Mouse (Mus musculus) heart, embryonic 10.5 days (tissue): Measurements from ENCODE around the gene Fscn2. TPM values are rescaled to one million over a fixed set of nuclear protein-coding genes. Genes with fewer than 3 reads are reported as not detected.
A peak's percentile ranks its signal among the peaks of the same experiment; 100 is the strongest.
"Not testable (repeated sequence)": the region's sequence is repeated elsewhere in the genome, so short reads cannot be mapped to it uniquely, and the experiment has no call there.

Experiments used
- DNase-seq: peaks from one replicate; pipeline ENCODE4 v3.0.0-alpha.2; 2017; ENCODE audit warnings: low spot score
- H3K27ac ChIP-seq: fragments of 300-500 bp; sonication (generic); 2 replicates; pipeline ENCODE4 v1.5.1; 2016; ENCODE audit warnings: mild to moderate bottlenecking
- H3K27me3 ChIP-seq: fragments of 300-500 bp; sonication (generic); 2 replicates; pipeline ENCODE4 v1.6.1; 2016; ENCODE audit warnings: mild to moderate bottlenecking; ENCODE audit not compliant: poor library complexity, insufficient read depth, severe bottlenecking
- H3K36me3 ChIP-seq: fragments of 300-500 bp; sonication (generic); 2 replicates; pipeline ENCODE4 v1.6.1; 2016; ENCODE audit warnings: mild to moderate bottlenecking, moderate library complexity
- H3K4me1 ChIP-seq: fragments of 300-500 bp; sonication (generic); 2 replicates; pipeline ENCODE4 v1.6.1; 2016; ENCODE audit warnings: mild to moderate bottlenecking
- H3K4me3 ChIP-seq: fragments of 300-500 bp; sonication (generic); 2 replicates; pipeline ENCODE4 v1.5.1; 2016; ENCODE audit warnings: mild to moderate bottlenecking, moderate library complexity
- H3K9me3 ChIP-seq: fragments of 300-500 bp; sonication (generic); 2 replicates; pipeline ENCODE4 v1.6.1; 2016; ENCODE audit warnings: mild to moderate bottlenecking, moderate library complexity
- WGBS: fragments of 180-500 bp; shearing (Covaris S2); methylation state at CpG from one replicate; pipeline ENCODE4 v1.1.7; 2016; 5-methylcytosine and 5-hydroxymethylcytosine counted together
- polyA plus RNA-seq: library from polyadenylated mRNA; unstranded; fragments of >200 nt; fragmentation: Nextera tagmentation; extraction: Ambion mirVana; gene quantifications from 2 replicates; pipeline ENCODE4 v1.2.1, GENCODE M21; 2016

Gene Fscn2
- polyA plus RNA-seq, 1 experiment from 2014 or later = 0.25 TPM

DNA sequence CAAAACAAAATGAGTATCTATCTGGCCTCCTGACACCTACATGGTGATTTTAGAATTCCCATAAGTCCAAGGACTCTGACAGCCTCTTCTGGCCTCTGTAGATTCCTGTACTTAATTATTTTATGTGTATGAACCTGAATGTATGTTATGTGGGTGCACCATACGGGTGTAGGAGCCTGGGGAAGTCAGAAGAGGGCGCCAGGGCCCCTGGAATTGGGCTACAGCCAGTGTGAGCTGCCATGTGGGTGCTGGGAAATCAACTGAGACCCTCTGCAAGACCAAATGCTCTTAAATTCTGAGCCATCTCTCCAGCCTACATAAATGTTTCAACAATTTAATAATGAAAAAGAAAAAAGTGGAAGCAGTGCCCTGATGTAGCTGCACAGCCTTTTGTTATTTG, 23.9 kb upstream of the Fscn2 start:
- Histone ChIP-seq H3K9me3 (no peaks in the 10 kb centered on the region), H3K36me3 (no peaks in the 10 kb centered on the region), H3K4me1 (no peaks in the 10 kb centered on the region), H3K27me3 (no peaks in the 10 kb centered on the region), H3K27ac (no peak overlapping the region), H3K4me3 (no peak overlapping the region)
- peak; percentile 46 for DNase-seq
- 44% methylated on average over 2 of the region's 2 CpGs for WGBS

DNA sequence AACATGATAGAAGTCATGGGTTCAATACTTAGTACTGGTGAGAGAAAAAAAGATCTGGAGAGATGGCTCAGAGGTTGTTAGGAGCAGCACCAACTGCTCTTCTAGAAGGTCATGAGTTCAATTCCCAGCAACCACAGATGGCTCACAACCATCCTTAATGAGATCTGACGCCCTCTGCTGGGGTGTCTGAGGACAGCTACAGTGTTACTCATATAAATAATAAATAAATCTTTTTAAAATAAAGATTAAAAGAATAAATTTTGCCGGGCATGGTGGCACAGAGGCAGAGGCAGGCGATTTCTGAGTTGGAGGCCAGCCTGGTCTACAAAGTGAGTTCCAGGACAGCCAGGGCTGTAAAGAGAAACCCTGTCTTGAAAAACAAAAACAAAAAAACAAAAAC, 22.5 kb upstream of the Fscn2 start:
- Histone ChIP-seq H3K4me1 (no peaks in the 10 kb centered on the region), H3K27ac (no peak overlapping the region), H3K9me3 (no peaks in the 10 kb centered on the region), H3K27me3 (no peaks in the 10 kb centered on the region), H3K36me3 (no peaks in the 10 kb centered on the region), H3K4me3 (no peak overlapping the region)
- DNase-seq = peak; percentile 55
- WGBS = 71% methylated on average over 3 of the region's 3 CpGs

DNA sequence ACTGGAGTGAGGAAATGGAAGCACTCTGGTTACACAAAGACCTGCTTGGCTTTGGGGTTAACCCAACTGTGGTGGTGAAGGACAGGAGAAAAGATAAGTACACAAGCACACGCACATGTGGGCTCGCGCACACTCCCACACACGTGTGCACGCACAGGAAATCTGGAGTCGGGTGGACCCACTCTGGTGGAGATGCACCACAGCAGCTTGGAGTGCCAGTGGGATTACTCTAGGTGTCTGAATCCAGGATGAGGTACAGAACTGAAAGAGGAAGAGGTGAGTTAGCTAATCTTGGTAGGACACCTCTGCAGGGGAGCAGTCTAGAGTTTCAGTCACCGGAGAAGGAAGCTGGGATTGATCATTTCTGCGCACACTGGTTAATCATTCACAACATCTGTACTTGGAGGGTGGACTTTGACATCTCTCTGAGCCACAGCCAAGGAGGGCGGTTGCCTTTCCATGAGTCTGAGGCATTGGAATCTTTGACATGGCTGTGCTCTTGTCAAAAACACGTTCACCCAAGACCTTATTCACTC, 21.3 kb upstream of the Fscn2 start:
- Histone ChIP-seq H3K36me3 (peaks cover 2% of the 10 kb centered on the region), H3K27ac (no peak overlapping the region), H3K4me1 (no peaks in the 10 kb centered on the region), H3K4me3 (no peak overlapping the region), H3K9me3 (no peaks in the 10 kb centered on the region), H3K27me3 (no peaks in the 10 kb centered on the region)
- 87% methylated on average over 10 of the region's 10 CpGs for WGBS
- DNase-seq = peak; percentile 71

DNA sequence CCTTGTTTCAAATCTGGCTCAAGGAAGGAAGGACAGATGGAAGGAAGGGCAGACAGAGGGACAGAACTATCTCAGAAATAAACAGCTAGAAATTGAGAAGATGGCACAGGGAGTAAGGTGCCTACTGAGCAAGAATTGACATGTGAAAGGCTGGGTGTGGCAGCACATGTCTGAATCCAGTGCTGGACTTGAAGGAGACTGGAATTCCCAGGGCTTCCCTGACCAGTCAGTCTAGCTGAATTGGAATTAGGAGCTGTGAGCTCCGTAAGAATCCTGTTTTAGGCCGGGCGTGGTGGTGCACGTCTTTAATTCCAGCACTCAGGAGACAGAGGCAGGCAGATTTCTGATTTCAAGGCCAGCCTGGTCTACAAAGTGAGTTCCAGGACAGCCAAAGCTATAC, 19.7 kb upstream of the Fscn2 start:
- no peaks in the 10 kb centered on the region for H3K27me3 ChIP-seq
- H3K4me3 ChIP-seq = no peak overlapping the region
- 89% methylated on average over 4 of the region's 4 CpGs for WGBS
- H3K36me3 ChIP-seq = peaks cover 11% of the 10 kb centered on the region
- no peak overlapping the region for H3K27ac ChIP-seq
- DNase-seq = peak; percentile 73
- no peaks in the 10 kb centered on the region for H3K9me3 ChIP-seq
- H3K4me1 ChIP-seq = no peaks in the 10 kb centered on the region

DNA sequence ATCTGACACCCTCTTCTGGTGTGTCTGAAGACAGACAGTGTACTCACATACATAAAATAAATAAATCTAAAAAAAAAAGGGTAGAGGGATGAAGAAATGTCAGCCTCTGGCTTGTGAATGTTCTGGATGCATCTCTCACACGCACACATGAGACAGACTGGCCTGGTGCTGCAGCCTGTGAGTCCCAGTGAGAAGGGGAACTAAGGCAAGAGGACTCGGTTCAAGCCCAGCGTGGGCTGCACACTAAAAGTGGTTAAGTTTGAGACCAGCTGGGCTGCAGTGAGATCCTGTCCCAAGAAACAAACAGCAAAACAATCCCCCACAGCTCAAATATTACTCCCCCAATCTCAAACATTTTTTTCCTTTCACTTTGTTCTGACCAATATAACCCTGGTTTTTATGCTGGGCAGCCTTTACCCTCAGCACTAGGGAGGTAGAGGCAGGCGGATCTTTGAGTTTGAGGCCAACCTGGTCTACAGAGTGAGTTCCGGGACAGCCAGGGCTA, 18.6 kb upstream of the Fscn2 start:
- Histone ChIP-seq H3K4me3 (no peak overlapping the region), H3K36me3 (peaks cover 16% of the 10 kb centered on the region), H3K27me3 (no peaks in the 10 kb centered on the region), H3K27ac (no peak overlapping the region), H3K9me3 (no peaks in the 10 kb centered on the region), H3K4me1 (no peaks in the 10 kb centered on the region)
- 90% methylated on average over 5 of the region's 5 CpGs for WGBS
- peak; percentile 70 for DNase-seq

DNA sequence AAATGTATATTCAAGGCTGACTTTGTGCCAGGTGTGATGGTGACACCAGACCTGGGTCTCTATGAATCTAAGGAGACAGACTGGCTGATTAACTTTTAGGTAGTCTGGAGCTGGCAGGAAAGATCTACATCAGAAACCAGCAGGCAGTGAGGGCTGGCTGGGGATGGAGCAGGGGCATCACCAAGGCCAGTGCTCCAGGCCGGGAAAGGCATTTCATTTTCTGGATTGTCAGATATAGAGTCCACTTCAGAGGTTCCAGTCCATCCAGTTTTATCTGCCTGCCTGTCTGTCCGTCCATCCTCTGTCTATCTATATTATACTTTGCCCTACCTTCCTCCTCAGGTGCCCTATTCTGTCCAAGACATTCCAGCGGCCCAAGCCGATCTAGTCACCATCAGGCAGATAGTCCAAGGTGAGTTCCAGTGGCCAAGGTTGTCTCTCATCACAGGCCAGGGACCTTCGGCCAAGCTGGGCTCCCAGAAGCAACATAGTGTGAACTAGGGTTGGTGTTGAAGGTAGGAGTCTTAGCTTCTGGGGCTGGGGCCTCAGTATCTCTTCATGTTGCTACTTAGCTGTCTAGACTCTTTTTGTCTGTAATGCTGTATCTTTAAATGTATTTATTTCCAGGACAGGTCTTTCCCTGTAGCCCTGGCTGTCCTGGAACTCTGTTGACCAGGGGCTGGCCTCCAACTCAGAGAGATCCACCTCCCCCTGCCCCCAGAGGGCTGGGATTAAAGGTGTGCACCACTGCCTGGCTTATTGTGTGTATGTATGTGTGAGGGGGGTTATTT, 17.6 kb upstream of the Fscn2 start:
- Histone ChIP-seq H3K36me3 (peaks cover 16% of the 10 kb centered on the region), H3K27me3 (no peaks in the 10 kb centered on the region)
- 66% methylated on average over 5 of the region's 5 CpGs for WGBS

DNA sequence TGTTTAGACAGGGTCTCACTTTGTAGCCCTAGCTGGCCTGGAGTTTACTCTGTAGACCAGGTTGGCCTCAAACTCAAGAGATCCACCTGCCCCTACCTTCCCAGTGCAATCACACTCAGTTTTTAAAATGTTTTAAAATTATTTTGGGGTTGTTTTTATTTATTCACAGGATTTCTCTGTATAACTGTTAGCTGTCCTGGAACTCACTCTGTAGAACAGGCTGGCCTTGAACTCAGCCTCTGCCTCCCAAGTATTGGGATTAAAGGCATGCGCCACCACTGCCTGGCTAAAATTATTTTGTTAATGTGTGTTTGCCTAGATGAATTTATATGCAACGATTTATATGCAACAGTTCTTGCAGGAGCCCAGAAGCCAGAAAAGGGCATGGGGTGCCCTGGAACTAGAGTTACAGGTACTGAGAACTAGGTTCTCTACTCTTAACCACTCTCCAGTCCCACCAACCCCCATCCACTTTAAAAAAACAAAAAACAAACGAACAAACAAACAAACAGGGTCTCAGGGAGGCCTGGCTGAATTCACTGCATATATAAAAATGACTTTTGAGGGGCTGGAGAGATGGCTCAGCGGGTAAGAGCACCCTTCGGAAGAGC, 16.9 kb upstream of the Fscn2 start:
- peak overlapping the region; percentile 2; the same call in 1 of the 2 replicates for H3K27ac ChIP-seq
- H3K4me3 ChIP-seq = no peak overlapping the region
- peak; percentile 72 for DNase-seq
- no peaks in the 10 kb centered on the region for H3K9me3 ChIP-seq
- WGBS = 58% methylated on average over 5 of the region's 5 CpGs
- peaks cover 16% of the 10 kb centered on the region for H3K36me3 ChIP-seq
- H3K4me1 ChIP-seq = peaks cover 2% of the 10 kb centered on the region
- no peaks in the 10 kb centered on the region for H3K27me3 ChIP-seq

More for the DNA sequence above, 17.6 kb upstream of the Fscn2 start:
- Histone ChIP-seq H3K9me3 (no peaks in the 10 kb centered on the region), H3K27ac (peak overlapping the region; percentile 2; the same call in 1 of the 2 replicates), H3K4me3 (0 out of 2 replicates have a peak overlapping the region, but pooled peaks have one; percentile 2), H3K4me1 (no peaks in the 10 kb centered on the region)
- DNase-seq = peak; percentile 80

DNA sequence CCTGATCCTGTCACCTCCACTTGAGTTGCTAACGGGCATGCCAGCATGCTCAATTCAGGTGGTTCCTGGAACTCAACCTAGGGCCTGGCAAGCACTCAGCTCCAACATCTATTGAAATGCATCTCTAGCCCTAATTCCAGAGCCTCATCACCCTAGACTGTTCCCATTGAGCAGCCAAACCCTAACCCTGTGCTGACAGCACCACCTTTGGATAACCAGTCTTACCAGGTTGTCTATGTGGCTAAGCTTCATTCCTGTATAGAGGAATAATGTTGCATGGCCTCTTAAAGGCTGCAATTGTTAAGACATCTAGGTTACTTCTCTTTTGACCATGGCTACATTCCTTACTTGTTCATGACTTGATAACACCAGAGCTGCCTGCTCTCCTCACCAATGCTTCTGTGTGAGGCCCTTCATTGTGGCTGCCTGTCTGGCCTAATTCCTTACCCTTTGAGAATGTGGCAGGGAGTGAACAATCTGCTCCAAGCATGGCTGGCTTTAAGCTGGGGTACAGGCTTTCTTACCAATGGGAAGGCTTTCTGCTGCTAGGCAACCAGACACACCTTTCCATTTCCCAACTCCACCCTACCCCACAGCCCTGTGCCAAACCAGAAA, 16.2 kb upstream of the Fscn2 start:
- peak; percentile 76 for DNase-seq
- H3K36me3 ChIP-seq = peaks cover 16% of the 10 kb centered on the region
- peak overlapping the region; percentile 56 for H3K27ac ChIP-seq
- peak overlapping the region; percentile 42 for H3K4me3 ChIP-seq
- peaks cover 9% of the 10 kb centered on the region for H3K4me1 ChIP-seq
- no peaks in the 10 kb centered on the region for H3K9me3 ChIP-seq
- H3K27me3 ChIP-seq = no peaks in the 10 kb centered on the region
- 19% methylated on average over 1 of the region's 1 CpGs for WGBS

DNA sequence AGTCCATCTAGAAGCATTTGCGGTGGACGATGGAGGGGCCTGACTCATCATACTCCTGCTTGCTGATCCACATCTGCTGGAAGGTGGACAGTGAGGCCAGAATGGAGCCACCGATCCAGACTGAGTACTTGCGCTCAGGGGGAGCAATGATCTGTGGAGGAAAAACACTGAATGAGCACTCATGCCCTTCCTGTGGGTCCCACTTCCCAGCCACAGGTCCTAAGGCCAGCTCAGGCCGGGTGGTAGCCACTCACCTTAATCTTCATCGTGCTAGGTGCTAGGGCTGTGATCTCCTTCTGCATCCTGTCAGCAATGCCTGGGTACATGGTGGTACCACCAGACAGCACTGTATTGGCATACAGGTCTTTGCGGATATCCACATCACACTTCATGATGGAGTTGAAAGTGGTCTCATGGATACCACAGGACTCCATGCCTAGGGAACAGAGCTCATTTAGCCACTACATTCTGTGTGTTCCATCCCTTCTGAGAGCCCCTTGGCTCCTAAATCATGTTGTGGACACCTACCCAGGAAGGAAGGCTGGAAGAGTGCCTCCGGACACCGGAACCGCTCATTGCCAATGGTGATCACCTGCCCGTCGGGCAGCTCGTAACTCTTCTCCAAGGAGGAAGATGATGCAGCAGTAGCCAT, 14.8 kb upstream of the Fscn2 start:
- H3K9me3 ChIP-seq, H3K27me3 ChIP-seq: not testable (repeated sequence)
- Histone ChIP-seq H3K27ac (peak overlapping the region; percentile 77), H3K4me3 (peak overlapping the region; percentile 57), H3K4me1 (peaks cover 22% of the 10 kb centered on the region), H3K36me3 (peaks cover 16% of the 10 kb centered on the region)
- WGBS = 60% methylated on average over 11 of the region's 13 CpGs
- DNase-seq = peak; percentile 69

DNA sequence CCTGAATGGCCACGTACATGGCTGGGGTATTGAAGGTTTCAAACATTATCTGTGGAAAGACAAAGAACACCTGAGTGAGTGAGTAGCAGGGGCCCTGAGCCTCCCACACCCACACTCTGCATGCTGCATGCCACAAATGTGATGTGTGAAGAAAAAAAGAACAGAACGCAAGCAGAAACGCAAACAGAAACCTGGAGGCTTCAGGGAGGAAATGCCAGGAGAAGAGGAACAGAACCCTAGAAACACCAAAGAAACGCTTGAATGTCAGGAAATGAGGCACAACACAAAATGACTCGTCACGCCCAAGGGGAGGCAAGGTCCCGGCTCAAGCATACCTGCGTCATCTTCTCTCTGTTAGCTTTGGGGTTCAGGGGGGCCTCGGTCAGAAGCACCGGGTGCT, 14.0 kb upstream of the Fscn2 start:
- H3K27ac ChIP-seq = peak overlapping the region; percentile 100

DNA sequence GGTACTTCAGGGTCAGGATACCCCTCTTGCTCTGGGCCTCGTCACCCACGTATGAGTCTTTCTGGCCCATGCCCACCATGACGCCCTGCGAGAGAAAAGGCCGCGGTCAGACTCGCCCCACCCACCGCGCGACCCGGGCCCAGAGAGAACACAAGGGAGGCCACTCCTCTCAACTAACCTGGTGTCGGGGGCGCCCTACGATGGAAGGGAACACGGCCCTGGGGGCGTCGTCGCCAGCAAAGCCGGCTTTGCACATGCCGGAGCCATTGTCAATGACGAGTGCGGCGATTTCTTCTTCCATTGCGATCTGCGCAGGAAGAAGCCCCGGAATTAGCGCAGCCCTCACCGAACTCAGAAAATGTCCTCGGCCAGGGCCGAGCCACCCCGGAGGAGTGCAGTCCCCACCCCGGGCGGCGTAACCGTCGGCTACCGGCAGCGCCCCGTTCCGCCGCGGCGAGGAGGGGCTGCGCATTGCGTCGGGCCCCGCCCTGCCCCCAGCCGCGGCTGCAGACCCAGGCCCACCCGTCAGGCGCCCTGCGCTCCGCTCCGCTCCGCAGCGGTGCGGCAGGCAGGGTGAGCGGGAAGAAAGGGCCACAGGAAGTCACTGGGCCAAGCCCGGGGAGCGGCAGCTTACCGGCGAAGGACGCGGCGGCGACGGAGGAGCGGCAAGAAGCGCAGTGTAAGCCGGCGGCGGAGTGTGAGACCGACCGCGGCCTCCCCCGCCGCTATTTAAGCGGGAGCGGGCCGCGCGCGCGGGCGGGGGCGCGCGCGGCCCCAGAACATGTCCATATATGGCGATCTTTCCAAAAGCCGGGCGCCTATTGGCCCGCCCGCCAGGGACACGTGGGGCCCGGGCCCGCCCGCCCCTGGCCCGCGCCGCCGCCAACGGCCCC, 13.3 kb upstream of the Fscn2 start, which contains the start of gene Actg1:
Gene Actg1, minus strand, starts transcription at position 752 of the 893 bp plus-strand sequence.
- Histone ChIP-seq H3K27me3 (no peaks in the 10 kb centered on the region), H3K27ac (peak within 1 kb of the TSS; percentile 100), H3K4me3 (peak within 1 kb of the TSS; percentile 95), H3K9me3 (no peaks in the 10 kb centered on the region), H3K4me1 (peaks cover 34% of the 10 kb centered on the region), H3K36me3 (peaks cover 16% of the 10 kb centered on the region)
- DNase-seq = peak; percentile 91
- WGBS = 2% methylated on average over 103 of the region's 103 CpGs

More for the DNA sequence above, 14.0 kb upstream of the Fscn2 start:
- peaks cover 16% of the 10 kb centered on the region for H3K36me3 ChIP-seq
- H3K4me1 ChIP-seq = peaks cover 28% of the 10 kb centered on the region
- DNase-seq = peak; percentile 78
- no peaks in the 10 kb centered on the region for H3K27me3 ChIP-seq
- H3K9me3 ChIP-seq = no peaks in the 10 kb centered on the region
- peak overlapping the region; percentile 95 for H3K4me3 ChIP-seq
- WGBS = 11% methylated on average over 10 of the region's 10 CpGs
